Mouse (Mus musculus) bone marrow, adult 2 months (tissue): ENCODE data around the gene Glipr2. TPM values are rescaled to one million over a fixed set of nuclear protein-coding genes. Genes with fewer than 3 reads are reported as not detected.
A peak's percentile ranks its signal among the peaks of the same experiment; 100 is the strongest.

Experiments used
- H3K27ac ChIP-seq: fragments of 200-500 bp; 2 replicates; pipeline ENCODE4 v1.5.1; 2012; ENCODE audit warnings: low read depth, mild to moderate bottlenecking, control low read depth, inconsistent platforms, low read length; ENCODE audit not compliant: control insufficient read depth, poor library complexity, insufficient read depth
- H3K4me1 ChIP-seq: fragments of 200-500 bp; 2 replicates; pipeline ENCODE4 v1.6.1; 2011; ENCODE audit warnings: low read length; ENCODE audit not compliant: control insufficient read depth, insufficient read depth
- H3K4me3 ChIP-seq: fragments of 200-500 bp; replicated peaks from 2 replicates; pipeline ENCODE3; 2011; ENCODE audit warnings: mild to moderate bottlenecking, low read depth, low read length, control low read depth; ENCODE audit not compliant: control insufficient read depth
- CTCF ChIP-seq: fragments of 200-500 bp; IDR thresholded peaks from 2 replicates; pipeline ENCODE4 v1.5.1; 2011; ENCODE audit warnings: low read length, control low read depth; ENCODE audit not compliant: control insufficient read depth, insufficient read depth
- POLR2A ChIP-seq: fragments of 200-500 bp; IDR thresholded peaks from 2 replicates; pipeline ENCODE4 v1.6.1; 2011; ENCODE audit warnings: low read depth, mild to moderate bottlenecking, control low read depth, low read length, borderline replicate concordance; ENCODE audit not compliant: control insufficient read depth
- WGBS: fragments of 180-500 bp; shearing (Covaris S2); methylation state at CpG from one replicate; pipeline ENCODE4 v1.1.7; 2018; 5-methylcytosine and 5-hydroxymethylcytosine counted together
- polyA plus RNA-seq: library from polyadenylated mRNA; stranded (reverse); fragments of >200 nt; gene quantifications from 2 replicates; pipeline ENCODE4 v1.2.4, GENCODE M21; 2011; ENCODE audit warnings: low replicate concordance; ENCODE audit not compliant: missing spikeins, insufficient read depth, insufficient read length

The Glipr2 gene
- polyA plus RNA-seq, 1 experiment: 49.7 TPM

DNA sequence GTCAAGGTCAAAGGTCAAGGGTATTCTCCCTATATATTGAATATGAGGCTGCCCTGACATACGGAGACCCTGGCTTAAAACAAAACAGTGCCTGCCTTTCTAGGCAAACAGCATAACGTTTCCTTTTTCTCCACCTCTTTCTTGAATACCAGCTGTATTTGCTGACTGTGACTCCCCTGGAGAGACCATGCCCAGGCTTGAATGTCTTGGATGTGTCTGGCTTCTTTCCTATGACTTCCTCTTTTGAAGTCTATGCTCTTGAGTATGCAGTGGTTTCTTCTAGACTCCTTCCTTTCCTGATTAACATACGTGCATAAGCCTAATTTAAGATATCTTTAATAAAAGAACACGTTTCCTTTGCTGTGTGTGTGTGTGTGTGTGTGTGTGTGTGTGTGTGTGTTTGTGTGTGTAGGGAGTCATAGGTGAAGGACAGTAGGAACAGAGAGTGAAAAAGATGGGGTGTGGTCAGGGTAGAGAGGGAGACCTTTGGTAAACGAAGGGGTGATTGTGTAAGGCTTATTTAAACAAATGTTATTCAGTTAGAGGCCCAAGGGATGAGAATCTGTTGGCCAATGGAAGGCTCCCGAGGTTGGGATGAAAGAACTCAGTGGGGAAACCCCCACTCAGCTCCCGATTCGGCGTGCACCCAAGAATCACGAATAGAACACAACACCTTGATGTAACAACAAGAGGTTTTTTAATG, 17.9 kb downstream of the Glipr2 start:
- H3K4me1 ChIP-seq: peaks cover 19% of the 10 kb centered on the region
- no peak overlapping the region for H3K4me3 ChIP-seq
- TF ChIP-seq POLR2A: no peak
- no peak for TF ChIP-seq CTCF
- WGBS: 46% methylated on average over 10 of the region's 10 CpGs
- peak overlapping the region; percentile 39; the same call in 1 of the 2 replicates for H3K27ac ChIP-seq

DNA sequence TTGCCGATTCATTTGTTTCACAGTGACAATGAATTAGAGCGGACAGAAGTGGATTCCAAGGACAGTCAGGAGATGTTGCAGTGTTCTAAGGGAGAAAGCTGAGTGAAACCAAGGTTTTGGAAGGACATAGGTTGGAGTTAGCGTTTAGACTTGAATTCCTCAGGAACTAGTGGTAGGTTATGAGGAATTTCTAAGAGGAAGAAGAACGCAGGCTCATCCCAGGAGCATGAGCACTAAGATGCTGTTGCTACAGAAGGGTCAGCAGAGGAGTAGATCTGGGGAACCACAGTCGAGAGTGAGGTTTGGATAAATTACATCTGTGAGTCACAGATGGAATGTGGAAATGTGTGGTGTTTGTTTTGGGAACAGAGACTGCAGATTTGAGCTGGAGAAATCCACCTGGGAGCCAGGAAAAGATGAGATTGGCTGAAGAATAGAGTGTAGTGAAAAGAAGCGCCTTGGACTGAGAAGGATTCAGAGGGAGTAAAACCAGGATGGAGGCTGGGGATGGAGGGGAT, 19.1 kb downstream of the Glipr2 start:
- Histone ChIP-seq H3K27ac (no peak overlapping the region), H3K4me3 (no peak overlapping the region), H3K4me1 (peaks cover 15% of the 10 kb centered on the region)
- no peak for TF ChIP-seq CTCF
- no peak for TF ChIP-seq POLR2A
- 82% methylated on average over 6 of the region's 6 CpGs for WGBS

DNA sequence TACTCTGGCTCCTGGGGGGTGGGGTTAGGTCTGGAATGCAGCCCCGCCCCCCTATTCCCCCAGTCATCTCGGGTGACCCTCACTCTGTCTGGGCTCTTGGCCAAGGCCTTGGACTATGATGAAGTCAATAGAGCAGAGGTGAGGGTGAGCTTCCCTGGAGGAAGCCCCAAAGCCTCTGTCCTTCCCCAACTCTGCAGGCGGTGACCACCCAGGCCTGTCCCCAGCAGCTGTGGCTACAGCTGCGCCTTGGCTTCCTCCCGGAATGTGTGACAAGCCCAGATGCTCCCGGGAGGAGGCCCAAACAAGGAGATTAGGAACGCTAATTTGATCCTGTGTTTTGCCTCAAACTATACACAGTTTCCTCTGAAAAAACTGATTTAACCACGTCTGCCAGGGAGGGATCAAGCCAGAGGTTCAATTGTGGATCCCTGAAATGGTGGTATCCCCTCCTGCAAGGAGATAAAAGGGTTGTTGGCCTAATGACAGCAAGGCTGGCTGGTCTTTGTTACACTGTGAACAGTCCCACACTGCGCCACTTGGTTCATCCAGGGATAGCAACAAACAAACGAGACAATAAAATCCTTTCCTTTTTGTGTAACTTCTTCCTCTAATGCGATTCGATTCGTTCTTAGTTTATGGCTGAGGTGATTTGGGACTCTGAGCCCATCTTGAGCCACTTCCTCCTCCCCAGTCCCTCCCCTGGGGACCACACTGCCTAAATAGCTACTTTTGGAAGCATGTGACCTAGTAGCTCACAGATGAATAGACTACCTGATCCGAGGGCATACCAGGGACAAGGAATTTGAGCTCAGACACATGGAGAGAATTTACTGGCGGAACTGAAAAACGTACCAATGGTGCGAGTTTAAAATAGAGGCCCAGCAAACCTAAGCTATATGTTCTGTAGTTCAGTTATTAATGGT, 21.6 kb downstream of the Glipr2 start:
- Histone ChIP-seq H3K4me1 (peaks cover 6% of the 10 kb centered on the region), H3K27ac (no peak overlapping the region), H3K4me3 (no peak overlapping the region)
- 60% methylated on average over 17 of the region's 17 CpGs for WGBS
- no peak for TF ChIP-seq POLR2A
- 0 out of 2 replicates have a peak, but pooled peaks have one; percentile 1 for TF ChIP-seq CTCF

DNA sequence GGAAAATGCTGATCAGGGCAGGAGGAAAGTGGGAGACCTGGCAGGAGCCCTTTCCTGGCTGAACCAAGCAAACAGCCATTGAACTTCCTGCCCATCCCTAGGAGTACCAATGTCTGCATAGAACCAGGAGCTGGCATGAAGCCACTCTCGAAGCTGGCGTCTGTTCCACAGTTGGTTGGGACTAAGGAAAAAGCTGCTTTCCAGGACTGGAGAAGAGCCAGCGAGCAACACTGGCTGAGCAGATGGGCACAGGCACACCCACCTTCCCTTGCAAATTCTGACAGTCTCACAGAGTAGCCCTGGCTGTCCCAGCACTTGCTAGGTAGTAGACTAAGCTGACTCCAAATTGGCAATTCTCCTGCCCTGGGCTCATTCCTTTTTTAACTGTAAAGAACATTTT, 22.5 kb downstream of the Glipr2 start:
- peaks cover 1% of the 10 kb centered on the region; the same call in 1 of the 2 replicates for H3K4me1 ChIP-seq

DNA sequence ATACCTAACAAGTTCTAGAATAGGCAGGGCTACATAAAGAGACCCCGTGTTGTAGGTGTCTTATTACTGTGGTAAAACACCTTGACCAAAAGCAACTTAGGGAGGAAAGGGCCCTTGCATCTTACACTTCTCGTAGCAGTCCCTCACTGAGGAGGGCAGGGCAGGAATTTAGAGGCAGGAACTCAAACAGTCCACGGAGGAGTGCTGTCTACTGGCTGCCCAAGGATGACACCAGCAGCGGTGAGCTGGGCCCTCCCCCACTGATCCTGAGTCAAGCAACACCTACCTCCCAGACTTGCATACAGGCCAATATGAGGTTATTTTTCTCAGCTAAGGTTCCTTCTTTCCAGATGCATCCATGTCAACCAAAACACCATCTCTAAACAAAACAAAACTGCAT, 23.0 kb downstream of the Glipr2 start:
- WGBS: 83% methylated on average over 4 of the region's 4 CpGs
- no peak overlapping the region for H3K4me3 ChIP-seq
- peaks cover 1% of the 10 kb centered on the region; the same call in 1 of the 2 replicates for H3K4me1 ChIP-seq
- H3K27ac ChIP-seq: no peak overlapping the region
- TF ChIP-seq POLR2A (no peak), CTCF (no peak)

More for the DNA sequence above, 22.5 kb downstream of the Glipr2 start:
- TF ChIP-seq CTCF (no peak), POLR2A (no peak)
- H3K27ac ChIP-seq: no peak overlapping the region
- H3K4me3 ChIP-seq: no peak overlapping the region
- WGBS: 87% methylated on average over 3 of the region's 3 CpGs

DNA sequence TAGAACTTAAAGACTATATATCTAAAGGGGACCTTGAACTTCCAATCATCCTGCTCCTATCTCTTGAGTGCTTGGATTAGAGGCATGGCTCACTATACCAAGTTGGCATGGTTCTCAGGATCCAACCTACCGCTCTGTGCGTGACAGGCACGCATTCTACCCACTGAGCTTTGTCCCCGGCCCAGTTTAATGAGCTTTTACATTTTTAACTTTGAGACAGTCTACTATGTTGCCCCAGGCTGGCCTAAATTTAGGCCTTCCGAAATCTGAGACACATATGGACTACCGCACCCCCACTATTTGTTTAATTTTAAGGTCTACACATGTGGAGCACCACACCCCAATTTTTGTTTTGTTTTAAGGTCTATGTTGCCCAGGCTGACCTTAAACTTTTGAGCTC, 23.6 kb downstream of the Glipr2 start:
- H3K4me3 ChIP-seq: no peak overlapping the region
- H3K4me1 ChIP-seq: peaks cover 1% of the 10 kb centered on the region; the same call in 1 of the 2 replicates
- WGBS: 91% methylated on average over 6 of the region's 6 CpGs
- no peak for TF ChIP-seq CTCF
- TF ChIP-seq POLR2A: no peak
- H3K27ac ChIP-seq: no peak overlapping the region

DNA sequence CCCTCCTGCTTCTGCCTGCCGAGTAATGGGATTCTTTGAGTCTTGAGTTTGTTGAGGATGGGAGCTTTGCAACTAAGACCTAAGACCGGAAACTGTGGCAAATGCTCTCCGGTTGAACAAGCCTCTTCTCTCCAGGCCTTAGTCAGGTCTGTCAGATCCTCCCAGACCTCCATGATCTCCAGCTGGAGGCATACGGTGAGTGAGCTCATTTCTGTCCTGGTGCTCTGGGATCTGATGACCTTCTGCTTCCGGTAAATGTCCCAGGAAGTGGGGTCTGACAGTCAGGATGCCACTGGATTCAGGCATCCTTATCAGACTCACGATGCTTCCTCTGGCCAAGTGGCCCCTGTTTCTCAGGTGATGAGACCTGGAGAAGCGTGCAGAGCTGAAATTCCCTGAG, 24.1 kb downstream of the Glipr2 start:
- TF ChIP-seq POLR2A: no peak
- TF ChIP-seq CTCF: no peak
- H3K4me3 ChIP-seq: no peak overlapping the region
- peaks cover 1% of the 10 kb centered on the region; the same call in 1 of the 2 replicates for H3K4me1 ChIP-seq
- 75% methylated on average over 7 of the region's 7 CpGs for WGBS
- no peak overlapping the region for H3K27ac ChIP-seq
